9 mouse cellular contexts compared by ENCODE assay signal in the genomic region with DNA sequence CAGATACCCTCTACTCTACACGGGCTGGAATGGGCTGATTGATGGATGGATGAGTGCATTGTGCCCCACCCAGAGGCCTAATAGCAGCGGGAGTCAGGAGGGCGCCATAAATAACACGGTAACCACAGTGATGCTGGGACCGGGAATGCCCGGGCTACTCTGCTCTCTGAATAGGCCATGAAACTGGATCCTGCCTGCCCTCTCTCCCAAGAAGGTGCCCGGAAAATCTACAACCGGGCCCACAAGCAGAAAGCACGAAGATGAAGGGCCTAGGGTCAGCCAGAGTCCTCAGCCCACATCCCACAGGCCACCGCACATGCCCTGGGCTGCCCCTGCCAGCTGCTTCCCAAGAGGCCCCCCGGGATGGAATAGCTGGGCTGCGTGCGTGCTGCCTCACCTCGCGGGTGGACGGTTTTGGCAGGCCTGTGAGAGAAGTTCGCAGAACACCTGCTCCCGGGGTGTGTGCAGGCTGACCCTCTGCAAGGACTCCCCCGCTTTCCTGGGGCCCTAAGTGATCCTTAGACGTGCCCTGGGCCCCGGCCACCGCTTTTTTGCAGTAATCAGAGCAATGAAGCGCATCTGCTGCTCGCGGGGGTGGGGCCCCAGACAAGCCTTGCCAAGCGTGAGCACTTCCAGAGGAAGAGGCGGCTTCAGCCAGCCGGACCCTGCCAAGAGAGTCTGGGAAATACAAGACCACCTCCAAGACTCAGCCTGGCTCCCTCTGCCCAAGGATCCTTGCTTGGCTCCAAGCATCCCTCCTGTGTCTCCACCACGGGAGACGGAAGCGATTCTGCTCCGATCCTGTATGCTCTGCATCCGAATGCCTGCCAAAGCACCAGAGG.
DNase-seq lines count a peak whose midpoint lies in the region; ATAC-seq and TF ChIP-seq lines count a peak whose summit lies in the region.
"Had no signal": no experiment of that assay in that cellular context is flagged by ENCODE, and none has a peak within 500 bp of the region (broad histone marks: within the 10 kb centered on the region; RNA-seq: fewer than 3 reads in every experiment).

No protein-coding gene starts in this region.

- ATAC-seq in kidney, embryonic 15.5 days (replicated peaks; ENCODE audit: low FRiP score), result peak; percentile 90
- ATAC-seq in forebrain, embryonic 16.5 days, result no peak
- no peak for ATAC-seq in liver, postnatal 0 days
- ATAC-seq: Patski had no signal

- H3K9ac ChIP-seq in kidney, embryonic 15.5 days, result no peak overlapping the region; the same call in 1 of the 2 replicates
- H3K9ac ChIP-seq in forebrain, embryonic 16.5 days (replicated peaks; ENCODE audit: low read depth, low read length), result no peak overlapping the region
- H3K9ac ChIP-seq in liver, postnatal 0 days (replicated peaks), result no peak overlapping the region

- peaks cover 76% of the 10 kb centered on the region for H3K27me3 ChIP-seq in kidney, embryonic 15.5 days
- H3K27me3 ChIP-seq in forebrain, embryonic 16.5 days (replicated peaks; ENCODE audit: control insufficient read depth, insufficient read depth, low read length), result 0 out of 2 replicates have a peak, but pooled peaks cover 4% of the 10 kb centered on the region
- H3K27me3 ChIP-seq in liver, postnatal 0 days (ENCODE audit: insufficient read depth, low read length), result no peaks in the 10 kb centered on the region

- no peaks in the 10 kb centered on the region for H3K9me3 ChIP-seq in kidney, embryonic 15.5 days (replicated peaks)
- H3K9me3 ChIP-seq in forebrain, embryonic 16.5 days (ENCODE audit: control insufficient read depth, low read length), result no peaks in the 10 kb centered on the region
- H3K9me3 ChIP-seq in liver, postnatal 0 days (ENCODE audit: low read length), result no peaks in the 10 kb centered on the region

- peaks cover 16% of the 10 kb centered on the region for H3K4me1 ChIP-seq in kidney, embryonic 15.5 days
- peaks cover 6% of the 10 kb centered on the region; the same call in 1 of the 2 replicates for H3K4me1 ChIP-seq in forebrain, embryonic 16.5 days (replicated peaks; ENCODE audit: control insufficient read depth, insufficient read depth, low read length)
- H3K4me1 ChIP-seq in liver, postnatal 0 days (ENCODE audit: insufficient read depth), result no peaks in the 10 kb centered on the region

- no peak for TF ChIP-seq EP300 in liver, postnatal 0 days (IDR thresholded peaks at IDR 0.05; ENCODE audit: low read depth)

- H3K4me2 ChIP-seq in kidney, embryonic 15.5 days, result peak overlapping the region; percentile 47
- H3K4me2 ChIP-seq in forebrain, embryonic 16.5 days (ENCODE audit: low read length), result peak overlapping the region; percentile 16; the same call in 1 of the 2 replicates
- no peak overlapping the region for H3K4me2 ChIP-seq in liver, postnatal 0 days (ENCODE audit: low read depth, low read length)

- H3K27ac ChIP-seq in kidney, embryonic 15.5 days, result peak overlapping the region; percentile 66
- H3K27ac ChIP-seq in forebrain, embryonic 16.5 days (ENCODE audit: low read length), result no peak overlapping the region
- no peak overlapping the region for H3K27ac ChIP-seq in liver, postnatal 0 days (ENCODE audit: low read depth)

- no peak for TF ChIP-seq CTCF in liver, postnatal 0 days (IDR thresholded peaks at IDR 0.05; ENCODE audit: low read depth)

- no peaks in the 10 kb centered on the region for H3K36me3 ChIP-seq in kidney, embryonic 15.5 days
- H3K36me3 ChIP-seq in forebrain, embryonic 16.5 days (ENCODE audit: control insufficient read depth, insufficient read depth), result no peaks in the 10 kb centered on the region
- no peaks in the 10 kb centered on the region for H3K36me3 ChIP-seq in liver, postnatal 0 days (replicated peaks; ENCODE audit: insufficient read depth, low read length)

- no peak for DNase-seq in kidney, postnatal 14 days
- DNase-seq in ZHBTc4 (ENCODE audit: low read depth, low spot score), result peak; percentile 58
- DNase-seq in mesoderm, embryonic 11.5 days (ENCODE audit: low read depth, low spot score), result peak; percentile 84
- DNase-seq in adrenal gland, adult 8-10 months, result no peak
- no peak for DNase-seq in thymus, postnatal 14 days
- DNase-seq in liver, postnatal 0 days, result no peak

- 4% methylated on average over 33 of the region's 33 CpGs for WGBS in kidney, embryonic 15.5 days
- WGBS in forebrain, embryonic 16.5 days, result 21% methylated on average over 33 of the region's 33 CpGs
- 36% methylated on average over 33 of the region's 33 CpGs for WGBS in liver, postnatal 0 days (ENCODE audit: insufficient replicate concordance)

- 0 out of 2 replicates have a peak overlapping the region, but pooled peaks have one; percentile 7 for H3K4me3 ChIP-seq in kidney, embryonic 15.5 days (replicated peaks)
- H3K4me3 ChIP-seq in forebrain, embryonic 16.5 days (replicated peaks; ENCODE audit: low read length), result no peak overlapping the region
- H3K4me3 ChIP-seq in liver, postnatal 0 days (ENCODE audit: low read depth, low read length), result no peak overlapping the region

Comparison
In these comparisons a context has a peak if more than half of its experiments do, and no peak if none do; other contexts are left out.
1. DNase-seq: peak in ZHBTc4 (single experiment) and mesoderm, embryonic 11.5 days (single experiment); none in kidney, postnatal 14 days (single experiment), adrenal gland, adult 8-10 months (single experiment), thymus, postnatal 14 days (single experiment) and liver, postnatal 0 days (single experiment).